Mouse (Mus musculus): Measurements from ENCODE around the gene Zbp1.

GRCm38 (mm10) chr2:173183311-173183710, 35.4 kb downstream of the Zbp1 start:
- no peak for TF ChIP-seq CTCF (conservative IDR thresholded peaks at IDR 0.05; ENCODE audit: insufficient read depth, insufficient read length, low read depth, low read length)
- no peak for TF ChIP-seq POLR2A (IDR thresholded peaks at IDR 0.05; ENCODE audit: low read depth, low read length)

All from kidney, adult 2 months (tissue).